Mouse (Mus musculus) layer of hippocampus, adult 8-10 months (tissue): ENCODE results near the gene 4930524N10Rik. TPM values are rescaled to one million over a fixed set of nuclear protein-coding genes. Genes with fewer than 3 reads are reported as not detected.

ENCODE experiments used
- DNase-seq, 2 experiments: peaks; one replicate each; pipeline ENCODE4 v3.0.0; 2022; ENCODE audit warnings: low spot score in 2 of 2
- total RNA-seq, 4 experiments: library from RNA; stranded (reverse); gene quantifications; 2 replicates each; pipeline ENCODE4 v1.2.4; 2022

4930524N10Rik gene
- total RNA-seq: not detected

DNA sequence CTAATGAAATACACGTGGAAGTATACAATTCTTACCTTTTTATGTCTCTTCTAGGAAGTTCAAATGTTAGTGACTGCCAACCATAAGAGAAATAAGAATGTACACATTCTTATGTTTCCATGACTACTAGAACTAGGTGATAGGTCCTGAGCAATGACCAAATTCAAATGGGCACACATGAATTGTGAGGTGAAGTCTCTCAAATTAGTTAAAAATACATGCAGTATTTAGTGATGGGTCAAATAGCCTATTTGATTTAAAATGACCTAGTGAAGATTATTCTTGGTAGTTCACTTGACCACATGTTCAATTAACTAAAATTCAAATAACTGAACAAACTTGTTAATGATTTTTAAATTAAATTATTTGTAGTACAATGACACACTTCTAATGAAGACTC lies at the start of gene 4930524N10Rik:
Gene 4930524N10Rik (minus strand): TSS at position 101 of the 400 bp plus-strand sequence.
- DNase-seq: no peak

DNA sequence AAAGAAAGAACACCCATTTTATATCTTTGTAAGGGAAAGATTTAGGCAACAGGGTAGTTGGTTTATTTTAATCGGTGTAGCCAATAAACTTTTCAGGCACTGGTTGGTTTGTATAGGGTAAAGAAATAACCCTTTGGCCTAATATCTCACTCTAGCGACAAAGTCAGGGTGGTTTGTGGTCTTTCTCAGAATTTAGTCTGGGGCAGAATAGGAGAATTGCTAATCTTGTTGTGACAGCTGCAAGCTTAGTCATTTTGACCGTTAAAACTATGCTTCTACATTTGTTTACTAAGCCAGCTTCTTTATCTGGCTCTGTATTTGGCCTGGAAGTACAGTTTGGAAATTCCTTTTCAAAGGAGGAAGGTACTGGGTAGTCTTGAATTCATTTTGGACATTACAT lies 6.8 kb upstream of the 4930524N10Rik start:
- no peak for DNase-seq

DNA sequence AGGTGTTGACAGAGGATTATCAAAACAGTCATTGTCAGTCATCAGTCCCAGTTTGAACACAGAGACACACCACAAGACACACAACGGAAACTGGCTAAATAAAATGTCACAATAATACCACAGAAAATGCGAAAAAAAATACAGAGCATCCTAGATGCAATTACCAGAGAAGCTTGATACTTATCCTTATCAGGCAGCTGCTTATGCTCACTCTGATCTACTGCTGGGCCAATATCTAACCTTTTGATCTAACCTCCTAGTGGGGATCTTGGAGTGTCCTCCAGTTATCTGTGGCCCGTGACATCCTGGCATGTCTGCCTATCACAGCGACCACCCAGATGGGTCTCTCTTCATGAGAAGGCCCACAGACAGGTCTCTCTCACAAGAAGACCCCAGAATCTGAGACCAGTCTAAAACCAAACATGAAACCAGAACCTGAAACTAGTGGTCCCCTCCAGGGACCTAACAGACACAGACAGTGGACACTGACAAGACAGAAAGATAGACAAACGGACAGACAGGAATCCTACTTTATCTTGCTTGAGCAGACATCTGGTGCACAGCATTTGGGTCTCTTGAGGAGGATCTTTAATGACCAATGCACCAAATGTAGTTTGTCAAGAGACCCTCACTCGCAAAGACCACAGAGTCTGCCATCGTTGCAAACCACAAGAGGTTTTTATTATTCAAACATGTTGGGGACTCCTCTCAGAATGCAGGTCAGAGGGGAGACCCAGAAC lies 6.3 kb upstream of the 4930524N10Rik start:
- no peak for DNase-seq

DNA sequence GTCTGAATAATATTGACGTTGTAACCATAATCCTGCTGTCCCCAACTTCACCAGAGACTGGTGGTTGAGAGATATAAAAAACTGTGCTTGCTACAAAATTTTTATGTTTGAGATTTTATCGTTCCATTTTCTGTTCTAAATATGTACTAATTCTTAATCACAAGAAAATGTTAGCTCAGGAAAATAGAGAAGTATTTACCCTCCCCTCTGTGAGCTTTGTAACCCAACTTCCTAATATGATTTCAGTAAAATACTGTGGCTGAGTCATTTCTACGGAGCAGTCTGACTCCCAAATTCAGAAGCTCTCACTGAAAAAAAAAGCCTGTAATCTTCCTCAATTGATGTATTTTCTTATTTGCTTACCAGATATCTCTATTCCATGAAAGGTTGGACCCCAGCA lies 4.7 kb upstream of the 4930524N10Rik start:
- DNase-seq: no peak

Other genes with a start within 250 kb of the 4930524N10Rik start
- not detected for gene Gm15140, start 222.7 kb downstream of the 4930524N10Rik start, total RNA-seq
- gene Samt4, start 138.6 kb upstream of the 4930524N10Rik start, total RNA-seq: not detected
- not detected for gene Samt2, start 236.0 kb upstream of the 4930524N10Rik start, total RNA-seq